Mouse (Mus musculus) erythroblast, embryonic 14.5 days (primary cell): ENCODE measurements around the gene Lgr5.

Source experiments
- GATA1 ChIP-seq: IDR thresholded peaks from 2 replicates; pipeline ENCODE4 v1.6.1; 2012; ENCODE audit warnings: low read length, inconsistent platforms, mixed read lengths
- TAL1 ChIP-seq: IDR thresholded peaks from 3 replicates; pipeline ENCODE4 v1.6.1; 2012; ENCODE audit warnings: low read length, inconsistent platforms, mixed read lengths

DNA sequence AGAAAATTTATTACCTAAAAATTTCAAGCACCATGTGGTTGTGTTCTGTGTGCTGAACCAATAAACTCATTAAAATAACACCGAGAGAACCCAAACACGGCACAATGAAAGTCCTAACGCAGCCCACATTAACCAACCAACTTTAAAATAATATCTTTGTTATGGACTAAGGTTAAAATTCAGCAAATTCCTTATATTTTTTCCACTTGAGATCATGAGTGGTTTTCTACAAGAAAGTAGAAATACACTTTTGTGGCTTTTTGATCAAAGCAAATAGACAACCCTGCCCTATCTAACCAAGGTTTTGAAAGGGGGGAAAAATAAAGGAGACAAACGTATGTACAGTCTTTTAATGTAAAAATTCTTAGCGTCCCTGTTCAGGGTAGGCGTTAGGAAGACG, 8.5 kb downstream of the Lgr5 start:
- no peak for TF ChIP-seq GATA1
- TF ChIP-seq TAL1 = no peak
